Mouse (Mus musculus) embryo, embryonic 11 days (tissue): ENCODE results near the gene Abcc8.

ENCODE experiments used
- DNase-seq: peaks from one replicate; pipeline ENCODE4 v3.0.0-alpha.2; 2015

Abcc8 gene

DNA sequence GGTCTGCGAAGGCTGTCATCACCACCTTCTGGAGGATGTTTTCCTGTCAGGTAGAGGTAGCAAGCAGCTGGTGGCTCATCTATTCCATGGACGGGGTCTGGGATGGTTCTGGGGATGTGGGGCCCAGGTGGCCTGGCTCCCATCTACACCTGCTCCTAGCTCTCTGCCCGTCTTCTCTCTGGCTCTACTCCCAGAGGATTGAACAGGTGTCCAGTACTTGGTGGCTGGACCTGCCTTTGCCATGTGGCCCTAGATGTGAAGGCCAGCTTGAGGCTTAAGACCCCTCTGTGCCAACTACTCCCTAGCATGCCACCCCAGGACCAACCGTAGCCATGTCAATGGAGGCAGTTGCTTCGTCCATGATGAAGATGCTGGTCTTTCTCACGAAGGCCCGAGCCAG, 74.3 kb downstream of the Abcc8 start:
- DNase-seq = no peak

DNA sequence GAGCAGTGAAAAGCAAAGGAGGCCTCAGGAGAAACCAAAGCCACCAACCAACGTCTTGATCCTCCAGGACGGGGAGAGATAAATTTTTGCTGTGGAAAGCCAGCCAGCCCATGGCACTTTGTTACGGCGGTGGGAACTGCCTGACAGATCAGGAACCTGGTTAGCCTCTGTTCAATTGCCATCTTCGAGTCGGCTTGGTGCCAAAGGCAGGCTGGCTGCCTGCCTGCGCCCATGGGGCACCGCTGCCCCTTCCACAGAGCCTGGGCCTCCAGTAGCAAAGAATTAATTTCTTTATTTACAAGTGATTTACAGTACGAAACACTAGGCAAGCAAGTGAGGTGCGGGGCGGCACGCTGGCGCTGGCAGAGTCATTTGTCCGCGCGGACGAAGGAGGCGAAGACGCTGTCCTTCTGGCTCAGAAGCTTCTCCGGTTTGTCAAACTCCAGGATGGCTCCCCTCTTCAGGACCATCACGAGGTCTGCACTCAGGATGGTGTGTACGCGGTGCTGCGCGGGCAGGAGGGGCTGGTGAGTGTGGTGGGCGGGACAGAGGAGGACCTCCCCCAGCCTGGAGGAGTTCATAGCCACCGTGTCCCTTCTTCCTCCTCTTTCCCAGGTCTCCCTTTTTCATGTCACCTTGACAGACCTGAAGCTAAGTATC, 75.4 kb downstream of the Abcc8 start:
- DNase-seq = no peak

DNA sequence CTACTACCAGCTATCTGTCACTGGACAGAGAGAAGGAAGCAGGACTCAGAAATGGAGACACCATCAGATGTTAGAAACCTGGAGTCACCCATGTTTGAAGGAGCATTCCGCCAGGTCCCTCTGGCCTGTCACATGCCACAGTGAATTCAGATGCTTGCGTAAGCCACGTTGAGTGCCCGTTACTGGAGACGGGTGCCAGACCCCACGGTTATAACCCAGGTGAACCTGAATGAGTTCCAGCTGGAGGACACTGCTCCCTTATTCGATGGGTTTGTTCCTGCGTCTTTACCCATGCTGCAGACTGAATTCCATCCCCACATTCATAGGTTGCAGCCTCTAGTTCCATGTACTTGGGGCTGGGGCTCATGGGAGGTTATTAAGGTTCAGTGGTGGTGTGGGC, 76.1 kb downstream of the Abcc8 start:
- DNase-seq = no peak

DNA sequence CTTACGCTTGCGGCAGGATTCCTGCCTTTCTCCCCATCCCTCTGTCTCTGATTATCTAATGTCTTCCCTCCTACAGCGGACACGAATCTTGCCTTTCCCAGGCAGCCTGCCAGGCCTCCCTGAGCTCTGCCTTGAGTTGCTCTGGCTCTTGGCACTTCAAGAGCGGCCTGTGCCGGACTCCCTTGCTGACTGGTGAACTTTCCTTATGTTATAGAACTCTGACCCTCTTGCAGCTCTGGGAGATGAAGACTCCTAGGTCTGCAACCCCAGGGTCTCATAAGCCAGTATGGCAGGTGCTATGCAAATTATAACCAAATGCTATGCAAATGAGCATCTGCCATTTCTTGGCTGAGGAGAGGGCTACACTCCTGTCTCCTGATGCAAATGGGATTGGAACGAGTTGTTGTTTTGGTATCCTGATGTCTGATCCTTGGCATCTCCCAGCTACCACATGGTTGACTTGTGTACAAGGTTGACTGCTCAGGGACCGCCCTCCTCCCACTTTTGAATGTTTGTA, 76.7 kb downstream of the Abcc8 start:
- no peak for DNase-seq

DNA sequence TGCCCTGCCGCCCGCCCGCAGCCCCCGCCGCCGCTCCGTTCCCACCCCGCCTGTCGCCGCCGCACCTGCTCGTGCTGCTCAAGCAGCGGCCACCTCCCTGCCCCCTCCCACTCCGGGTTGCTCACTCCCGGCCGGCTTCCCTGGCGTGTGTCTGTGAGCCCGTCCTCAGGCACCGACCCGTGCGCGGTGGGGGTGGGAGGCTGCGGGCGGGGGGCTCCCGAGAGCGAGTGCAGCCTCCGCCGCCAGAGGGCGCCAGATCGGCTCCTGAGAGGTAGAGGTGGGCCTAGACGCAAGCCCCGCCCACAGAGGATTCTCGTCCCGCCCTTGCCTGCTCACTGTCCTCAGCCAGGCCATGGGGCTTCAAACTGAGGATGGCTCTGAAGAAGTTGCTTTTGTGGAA, 79.3 kb downstream of the Abcc8 start, which contains the start of gene Kcnj11:
TSS of gene Kcnj11 (minus strand) at position 202 of the 400 bp plus-strand sequence.
- DNase-seq = peak; percentile 94

DNA sequence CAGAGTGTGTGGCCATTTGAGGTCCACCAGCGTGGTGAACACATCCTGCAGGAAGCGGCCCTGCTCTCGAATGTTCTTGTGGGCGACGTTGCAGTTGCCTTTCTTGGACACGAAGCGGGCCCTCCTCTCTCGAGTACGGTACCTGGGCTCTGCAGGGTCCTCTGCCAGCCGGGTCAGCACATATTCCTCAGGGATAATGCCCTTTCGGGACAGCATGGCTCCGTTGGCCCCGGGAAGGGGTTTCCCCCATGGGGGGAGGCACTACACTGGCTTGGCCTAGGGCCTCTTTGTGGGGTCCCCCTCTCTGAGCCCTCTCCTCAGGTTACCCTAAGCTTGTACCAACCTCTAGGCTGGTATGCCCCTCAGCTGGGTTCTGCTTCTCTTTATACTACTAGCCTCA, 80.2 kb downstream of the Abcc8 start:
- no peak for DNase-seq

DNA sequence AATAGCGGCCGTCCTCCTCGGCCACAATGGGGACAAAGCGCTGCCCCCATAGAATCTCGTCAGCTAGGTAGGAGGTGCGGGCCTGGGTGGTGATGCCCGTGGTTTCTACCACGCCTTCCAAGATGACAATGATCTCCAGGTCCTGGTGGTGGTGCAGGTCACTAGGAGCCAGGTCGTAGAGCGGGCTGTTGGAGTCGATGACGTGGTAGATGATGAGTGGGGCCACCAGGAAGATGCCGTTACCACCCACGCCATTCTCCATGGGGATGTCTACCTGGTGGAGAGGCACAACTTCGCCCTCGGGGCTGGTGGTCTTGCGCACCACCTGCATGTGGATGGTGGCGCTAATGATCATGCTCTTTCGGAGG, 80.9 kb downstream of the Abcc8 start:
- DNase-seq = no peak

DNA sequence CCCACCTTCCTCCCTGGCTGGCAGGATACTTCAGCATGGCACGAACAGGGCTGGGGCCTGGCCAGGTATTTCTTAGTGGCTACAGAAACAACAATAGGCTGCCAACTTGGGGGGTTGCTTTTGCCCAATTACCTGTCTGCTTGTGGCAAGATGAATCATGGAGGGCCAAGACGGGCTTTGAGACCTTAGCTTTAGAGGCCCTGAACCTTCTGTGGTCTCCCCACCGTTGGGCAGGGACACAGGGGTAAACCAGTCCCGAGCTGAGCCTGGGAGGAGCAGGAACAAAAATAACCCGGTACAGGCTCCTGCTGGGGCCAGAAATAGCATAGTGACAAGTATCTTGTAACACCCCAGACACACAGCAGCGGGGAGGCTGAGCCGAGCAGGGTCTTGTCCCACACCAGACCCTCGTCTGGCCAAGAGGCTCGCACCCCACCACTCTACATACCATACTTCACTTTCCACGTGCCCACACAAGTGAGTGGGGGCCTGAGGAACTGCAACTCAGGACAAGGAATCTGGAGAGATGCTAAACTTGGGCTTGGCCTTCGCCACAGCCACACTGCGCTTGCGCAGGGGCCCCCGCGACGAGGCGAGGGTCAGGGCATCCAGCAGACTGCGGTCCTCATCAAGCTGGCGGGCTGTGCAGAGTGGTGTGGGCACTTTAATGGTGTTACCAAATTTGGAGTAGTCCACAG, 81.5 kb downstream of the Abcc8 start:
- DNase-seq = no peak

DNA sequence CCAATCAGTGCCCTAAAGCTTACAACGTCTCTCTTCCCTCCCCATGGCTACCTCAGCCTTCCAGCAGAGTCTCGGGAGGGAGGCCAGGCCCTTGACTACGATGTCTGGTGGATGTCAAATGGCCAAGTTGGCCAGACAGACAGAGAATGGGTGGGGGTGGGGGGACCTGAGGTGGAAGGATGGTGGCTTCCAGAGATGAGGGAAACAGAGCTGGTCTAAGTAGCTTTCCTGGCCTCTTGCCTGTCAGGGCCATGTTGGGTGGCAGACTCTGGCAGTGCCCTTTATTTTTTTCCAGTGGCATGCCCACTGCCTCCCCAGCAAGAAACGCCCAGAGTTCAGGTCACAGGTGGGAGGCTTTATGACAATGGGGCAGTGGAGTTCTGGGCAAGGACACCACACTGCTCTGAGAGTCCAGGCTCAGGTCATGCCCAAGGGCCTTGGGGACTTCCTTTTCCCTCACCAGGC, 82.5 kb downstream of the Abcc8 start:
- no peak for DNase-seq

DNA sequence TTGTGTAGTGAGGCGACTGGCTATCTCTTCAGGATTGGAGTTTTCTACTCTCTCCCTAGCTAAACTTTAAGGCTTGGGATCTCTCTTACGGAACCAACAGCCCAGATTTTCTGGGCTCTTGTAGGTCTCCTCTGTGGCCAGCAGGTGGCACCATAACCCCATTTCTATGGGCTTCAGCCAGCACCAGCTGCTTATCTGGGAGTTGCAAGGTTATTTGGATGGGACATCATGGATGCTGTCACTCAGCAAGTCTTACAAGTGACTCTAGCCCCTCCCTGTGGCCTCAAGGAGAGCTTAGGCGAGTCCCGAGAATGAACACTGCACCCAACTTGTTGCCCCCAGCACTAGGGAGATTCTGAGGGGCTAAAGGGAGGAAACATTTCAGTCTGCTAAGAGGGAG, 83.7 kb downstream of the Abcc8 start:
- peak; percentile 80 for DNase-seq

DNA sequence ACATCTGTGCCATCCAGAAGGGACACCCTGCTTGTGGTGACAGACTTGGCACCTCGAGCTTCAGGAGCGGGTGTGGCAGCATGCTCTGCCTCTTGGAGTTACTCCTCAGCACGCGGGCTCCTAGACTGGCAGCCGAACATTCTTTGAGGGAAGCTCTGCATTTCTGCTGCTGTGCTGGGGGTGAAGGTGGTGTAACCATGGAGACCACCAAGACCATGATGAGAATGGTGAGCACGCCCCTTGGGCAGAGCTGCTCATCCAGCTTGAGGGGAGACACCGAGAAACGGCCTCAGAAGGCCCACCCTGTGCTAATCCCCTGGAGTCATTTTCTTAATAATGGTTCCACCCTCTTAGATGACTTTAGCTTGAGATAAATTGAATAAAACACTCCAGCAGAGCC, 87.0 kb downstream of the Abcc8 start:
- DNase-seq = no peak

DNA sequence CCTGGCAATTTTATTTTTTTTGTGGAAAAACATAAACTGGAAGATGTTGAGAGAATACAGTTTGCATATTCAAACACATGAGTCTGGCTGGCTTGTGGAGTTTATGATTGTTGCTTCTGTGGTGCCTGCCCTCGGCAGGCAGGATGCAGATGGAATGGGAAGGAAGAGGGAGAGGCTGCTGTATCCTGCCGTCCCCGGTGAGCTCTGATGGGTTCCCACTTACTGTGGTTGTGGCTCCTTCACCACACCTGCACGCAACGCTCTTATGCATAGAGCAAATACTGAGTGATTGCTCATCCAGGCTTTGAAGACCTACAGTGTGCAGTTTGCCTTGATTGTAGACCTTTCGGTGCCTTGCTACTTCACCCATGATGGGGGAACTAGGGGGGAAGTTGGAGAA, 91.6 kb downstream of the Abcc8 start:
- no peak for DNase-seq

DNA sequence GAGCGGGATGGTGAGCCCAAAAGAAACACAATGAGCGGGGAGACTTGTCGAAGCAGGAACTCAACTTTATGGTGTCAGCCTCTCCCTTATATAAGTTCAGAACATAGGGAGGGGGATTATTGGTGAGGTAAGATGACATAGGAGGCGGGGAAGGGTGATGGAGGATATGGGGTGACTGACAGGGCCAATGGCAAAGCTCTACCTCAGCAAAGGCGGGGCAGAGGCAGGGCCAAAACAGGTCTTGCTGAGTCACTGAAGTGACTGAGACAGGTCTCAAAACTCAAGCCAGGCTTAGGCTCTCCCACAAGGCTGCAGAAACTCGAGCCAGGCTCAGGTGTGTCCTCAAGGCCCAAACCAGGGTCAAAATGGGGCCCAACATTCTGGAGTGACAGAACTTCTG, 93.5 kb downstream of the Abcc8 start:
- DNase-seq = no peak

DNA sequence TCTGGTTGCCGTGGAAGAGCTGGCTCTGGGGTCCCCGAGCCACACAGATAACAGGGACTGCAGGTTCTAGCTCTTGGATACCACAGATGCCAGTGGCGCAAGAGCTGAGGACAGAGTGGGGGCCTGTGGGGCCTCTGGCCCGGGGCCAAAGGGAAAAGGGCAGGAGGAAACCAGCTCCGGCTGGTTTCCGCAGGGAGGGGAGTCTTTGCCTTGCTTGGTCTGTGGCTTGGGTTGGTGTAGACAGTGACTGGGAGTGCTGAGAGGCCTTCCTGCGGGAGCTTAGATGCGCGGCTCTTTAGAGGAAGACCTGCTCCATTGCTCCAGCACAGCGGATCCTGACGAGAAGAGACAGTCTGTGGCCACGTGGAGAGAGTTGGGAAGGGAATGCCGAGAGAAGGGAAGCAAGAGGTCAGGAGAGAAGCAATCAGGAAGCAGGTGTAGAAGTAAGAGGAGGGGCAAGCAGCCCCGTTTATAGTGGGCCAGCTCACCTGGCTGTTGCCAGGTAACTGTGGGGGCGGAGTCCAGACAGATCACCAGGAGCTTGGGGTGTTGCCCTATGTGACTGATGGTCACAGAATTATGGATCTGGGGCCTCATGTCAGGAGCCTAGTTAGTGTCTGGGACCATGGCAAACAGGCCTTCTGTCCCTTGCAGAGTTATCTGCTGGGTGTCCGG, 94.9 kb downstream of the Abcc8 start:
- no peak for DNase-seq

DNA sequence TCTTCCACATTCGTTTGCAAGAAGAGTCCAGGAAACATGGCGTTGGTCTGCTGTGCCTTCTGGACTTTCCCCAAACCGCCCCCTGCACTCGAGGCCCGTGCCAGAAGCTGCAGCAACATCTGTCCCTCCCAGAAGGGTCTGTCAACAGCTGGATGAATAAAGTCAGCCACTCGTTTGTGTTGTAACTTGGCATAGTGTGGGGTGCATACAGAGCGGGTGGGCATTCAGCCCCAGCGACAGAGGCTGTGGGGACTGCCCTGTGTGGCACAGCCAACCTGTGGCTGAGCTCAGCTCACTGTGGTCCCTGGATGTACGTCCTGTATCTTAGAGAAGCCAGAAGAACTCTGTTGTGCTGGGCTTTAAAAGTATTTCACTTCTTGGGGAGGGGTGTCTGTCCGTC, 95.8 kb downstream of the Abcc8 start:
- no peak for DNase-seq

DNA sequence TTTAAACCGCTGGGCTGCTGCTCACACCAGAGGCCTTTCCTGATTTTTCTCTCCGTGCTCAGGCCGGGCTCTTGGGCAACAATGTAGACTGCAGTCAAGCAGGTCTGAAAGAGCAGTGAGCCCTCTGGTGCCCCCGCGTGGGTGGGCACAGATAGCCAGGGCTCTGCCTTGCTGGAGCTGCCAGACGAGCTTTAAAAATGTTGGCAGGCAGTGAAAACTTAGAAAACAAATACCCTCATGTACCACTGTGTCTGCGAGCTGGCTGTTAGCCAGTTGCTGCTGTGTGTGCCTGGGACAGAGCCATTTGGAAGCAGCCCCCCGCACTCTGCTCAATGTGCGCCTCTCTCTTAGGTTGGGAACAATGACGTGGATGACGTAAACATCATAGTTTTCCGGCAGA, 102.2 kb downstream of the Abcc8 start:
- no peak for DNase-seq

DNA sequence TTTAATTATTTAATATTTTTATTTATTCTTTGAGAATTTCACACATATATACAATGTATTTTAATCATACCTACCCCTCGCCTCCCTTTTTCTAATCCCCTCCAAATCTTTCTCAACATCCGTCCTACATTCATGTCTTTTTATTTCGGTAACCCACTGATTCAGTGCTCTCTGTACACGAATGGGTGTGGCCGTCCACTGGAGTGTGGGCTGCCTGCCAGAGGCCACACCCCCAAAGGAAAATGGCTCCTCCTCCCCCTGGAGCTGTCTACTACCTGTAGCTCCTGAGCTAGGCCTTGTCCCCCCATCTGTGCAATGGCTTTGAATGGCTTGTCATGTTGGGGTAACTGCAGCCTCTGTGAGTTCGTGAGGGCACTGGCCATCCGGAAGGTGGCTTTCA, 103.0 kb downstream of the Abcc8 start:
- no peak for DNase-seq

DNA sequence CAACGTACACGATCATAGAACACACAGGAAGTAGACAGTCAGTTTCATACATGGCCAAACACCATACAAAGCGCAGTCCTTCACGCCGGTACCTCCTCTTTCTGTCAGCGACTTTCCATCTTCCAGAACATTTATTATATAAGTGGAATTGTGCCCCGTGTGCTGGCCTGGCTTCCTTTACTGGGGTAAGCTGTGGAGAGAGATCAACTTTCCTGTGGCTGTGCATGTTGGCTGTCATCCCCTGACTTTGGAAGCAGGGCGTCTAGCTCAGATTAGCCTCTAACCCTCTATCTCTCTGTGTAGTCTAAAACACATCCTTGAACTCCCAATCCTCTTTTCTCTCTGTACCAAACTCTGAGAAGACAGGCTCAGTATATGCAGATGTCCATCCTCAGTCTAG, 111.0 kb downstream of the Abcc8 start:
- DNase-seq = no peak

DNA sequence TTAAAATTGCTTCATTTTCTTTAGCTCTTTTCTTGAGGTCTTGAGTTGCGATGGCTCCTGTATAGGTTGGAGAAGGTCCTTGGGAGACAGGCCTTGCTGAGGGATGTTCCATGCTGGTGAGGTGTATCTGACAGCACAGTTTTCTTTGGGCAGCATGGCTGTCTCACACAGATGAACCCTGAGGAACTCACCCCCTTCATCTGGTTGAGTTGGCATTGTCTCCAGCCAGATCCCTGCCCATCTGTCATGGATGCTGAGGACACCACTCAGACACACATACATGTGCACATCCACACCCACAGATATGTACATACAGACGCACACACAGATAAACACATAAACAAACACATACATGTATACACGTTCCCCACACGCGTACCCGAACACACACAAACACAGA, 116.5 kb downstream of the Abcc8 start:
- no peak for DNase-seq

DNA sequence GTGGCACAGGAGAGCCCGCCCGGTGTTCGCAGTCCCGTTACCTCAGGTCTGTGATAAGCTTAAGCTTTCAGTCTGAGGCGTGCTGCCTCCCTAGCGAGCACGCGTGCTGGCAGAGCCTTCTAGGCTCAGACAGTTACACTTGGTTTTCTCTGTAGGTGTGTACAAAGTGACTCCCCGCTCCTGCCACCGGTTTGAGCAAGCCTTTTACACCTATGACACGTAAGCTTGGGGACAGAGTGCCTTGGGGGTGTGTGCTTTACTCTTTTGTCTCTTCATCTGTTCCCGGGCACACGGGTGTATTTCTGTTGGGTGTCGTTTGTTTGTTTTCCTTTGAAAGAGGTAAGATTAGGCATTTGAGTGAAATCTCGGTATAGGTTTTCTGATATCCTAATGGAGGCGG, 118.2 kb downstream of the Abcc8 start:
- DNase-seq = no peak

DNA sequence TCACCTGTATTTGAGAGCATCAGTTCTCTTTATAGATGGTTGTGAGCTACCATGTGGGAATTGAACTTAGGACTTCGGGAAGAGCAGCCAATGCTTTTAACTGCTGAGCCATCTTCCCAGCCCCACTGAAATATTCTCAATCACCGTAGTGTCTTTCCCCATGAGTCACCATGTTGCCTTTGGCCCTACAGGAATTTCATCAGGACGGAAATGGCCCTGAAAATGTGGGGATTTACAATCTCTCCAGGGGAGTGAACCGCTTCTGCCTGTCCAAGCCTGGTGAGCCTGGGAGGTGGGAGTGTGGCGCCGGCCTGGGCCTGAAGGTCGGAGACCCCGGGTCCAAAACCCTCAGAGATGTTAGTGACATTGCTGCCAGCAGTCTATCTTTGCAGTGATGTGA, 119.1 kb downstream of the Abcc8 start:
- DNase-seq = no peak

DNA sequence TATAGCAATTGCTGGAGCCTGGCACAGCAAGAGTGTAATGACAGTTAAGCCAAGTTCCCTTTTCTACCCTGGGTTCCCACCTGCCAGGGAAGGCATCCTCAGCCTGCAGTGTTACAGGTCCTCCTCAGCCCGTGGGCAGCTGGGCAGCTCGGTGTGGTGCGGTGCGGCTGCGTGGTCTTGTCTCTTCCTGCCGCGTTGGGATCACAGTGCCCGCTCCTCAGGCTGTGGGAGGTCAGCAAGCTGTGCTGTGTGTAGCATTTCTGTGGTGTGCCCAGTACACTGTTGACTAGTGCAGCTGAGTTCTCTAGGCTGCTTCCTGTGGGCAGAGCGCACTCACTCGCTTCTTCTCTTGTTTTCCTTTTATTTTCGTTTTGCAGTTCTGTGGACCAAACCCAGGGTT, 121.0 kb downstream of the Abcc8 start:
- no peak for DNase-seq
